In genomic region chr2:115936786-115937185, GRCm38 (mm10) we compare ENCODE assay signal across 14 mouse cellular contexts.
"Had no signal": no experiment of that assay in that cellular context is flagged by ENCODE, and none has a peak within 500 bp of the region (broad histone marks: within the 10 kb centered on the region; RNA-seq: fewer than 3 reads in every experiment).

No protein-coding gene starts in this region.

- H3K4me3 ChIP-seq: layer of hippocampus, adult 2 months; limb, embryonic 12.5 days; liver, embryonic 13.5 days; lung, embryonic 15.5 days; megakaryocyte, embryonic 14.5 days; midbrain, embryonic 15.5 days; neural tube, embryonic 12.5 days had no signal

- H3K4me2 ChIP-seq: limb, embryonic 12.5 days; liver, embryonic 13.5 days; lung, embryonic 15.5 days; midbrain, embryonic 11.5 days; midbrain, embryonic 15.5 days; neural tube, embryonic 12.5 days had no signal

- H3K9me3 ChIP-seq: limb, embryonic 12.5 days; liver, embryonic 13.5 days; lung, embryonic 15.5 days; midbrain, embryonic 15.5 days; neural tube, embryonic 12.5 days had no signal

- H3K27me3 ChIP-seq: limb, embryonic 12.5 days; liver, embryonic 13.5 days; lung, embryonic 15.5 days; megakaryocyte, embryonic 14.5 days; midbrain, embryonic 15.5 days; neural tube, embryonic 12.5 days had no signal

- H3K36me3 ChIP-seq: limb, embryonic 12.5 days; liver, embryonic 13.5 days; lung, embryonic 15.5 days; midbrain, embryonic 15.5 days; neural tube, embryonic 12.5 days had no signal

- DNase-seq: liver; liver, embryonic 13.5 days; liver, postnatal 0 days; lung, postnatal 14 days; thymus, postnatal 4 days had no signal

- ATAC-seq: liver, postnatal 0 days; midbrain, embryonic 15.5 days had no signal

- H3K4me1 ChIP-seq: limb, embryonic 12.5 days; liver, embryonic 13.5 days; megakaryocyte, embryonic 14.5 days; midbrain, embryonic 15.5 days; neural tube, embryonic 12.5 days had no signal

- H3K27ac ChIP-seq: layer of hippocampus, adult 2 months; limb, embryonic 12.5 days; liver, embryonic 13.5 days; lung, embryonic 15.5 days; macrophage; midbrain, embryonic 15.5 days; neural tube, embryonic 12.5 days; stomach, postnatal 0 days had no signal

- H3K9ac ChIP-seq: limb, embryonic 12.5 days; liver, embryonic 13.5 days; liver, postnatal 0 days; lung, embryonic 15.5 days; midbrain, embryonic 15.5 days; neural tube, embryonic 12.5 days had no signal
